Mouse (Mus musculus): ENCODE data around the gene Slc5a11. TPM values are rescaled to one million over a fixed set of nuclear protein-coding genes. Genes with fewer than 3 reads are reported as not detected.
A peak's percentile ranks its signal among the peaks of the same experiment; 100 is the strongest.

Gene Slc5a11
- total and polyA plus RNA-seq, 2 experiments from 2014 or later, result 0.10 TPM; not detected in 1

GRCm38 (mm10) chr7:123199151-123199550 lies 15.4 kb upstream of the Slc5a11 start:
- Histone ChIP-seq H3K9me3 (replicated peaks; ENCODE audit: control insufficient read depth, low read length) (no peaks in the 10 kb centered on the region), H3K4me1 (ENCODE audit: control insufficient read depth, insufficient read depth) (no peaks in the 10 kb centered on the region), H3K4me3 (ENCODE audit: low read depth, low read length) (no peak overlapping the region), H3K9ac (replicated peaks; ENCODE audit: low read depth, low read length) (no peak overlapping the region), H3K36me3 (replicated peaks; ENCODE audit: control insufficient read depth, insufficient read depth, low read length) (peaks cover 8% of the 10 kb centered on the region), H3K27ac (ENCODE audit: low read depth) (no peak overlapping the region), H3K4me2 (ENCODE audit: low read depth, low read length) (no peak overlapping the region), H3K27me3 (ENCODE audit: control insufficient read depth, insufficient read depth, low read length) (no peaks in the 10 kb centered on the region)
- no peak for DNase-seq (ENCODE audit: low spot score)
- ATAC-seq (ENCODE audit: insufficient read depth, low read depth), result no peak
- TF ChIP-seq EP300 (IDR thresholded peaks at IDR 0.05; ENCODE audit: low read depth) (no peak), CTCF (IDR thresholded peaks at IDR 0.05; ENCODE audit: low read depth) (no peak)
- 70% methylated on average over 3 of the region's 3 CpGs for WGBS

GRCm38 (mm10) chr7:123199656-123200206 lies 14.8 kb upstream of the Slc5a11 start:
- no peak for DNase-seq (ENCODE audit: low spot score)
- Histone ChIP-seq H3K4me1 (ENCODE audit: control insufficient read depth, insufficient read depth) (no peaks in the 10 kb centered on the region), H3K9me3 (replicated peaks; ENCODE audit: control insufficient read depth, low read length) (no peaks in the 10 kb centered on the region), H3K4me3 (ENCODE audit: low read depth, low read length) (no peak overlapping the region), H3K9ac (replicated peaks; ENCODE audit: low read depth, low read length) (no peak overlapping the region), H3K27ac (ENCODE audit: low read depth) (no peak overlapping the region), H3K27me3 (ENCODE audit: control insufficient read depth, insufficient read depth, low read length) (no peaks in the 10 kb centered on the region), H3K4me2 (ENCODE audit: low read depth, low read length) (no peak overlapping the region), H3K36me3 (replicated peaks; ENCODE audit: control insufficient read depth, insufficient read depth, low read length) (peaks cover 3% of the 10 kb centered on the region; the same call in 1 of the 2 replicates)
- TF ChIP-seq CTCF (IDR thresholded peaks at IDR 0.05; ENCODE audit: low read depth) (no peak), EP300 (IDR thresholded peaks at IDR 0.05; ENCODE audit: low read depth) (no peak)
- no peak for ATAC-seq (ENCODE audit: insufficient read depth, low read depth)
- 88% methylated on average over 15 of the region's 15 CpGs for WGBS

GRCm38 (mm10) chr7:123200722-123201121 lies 13.9 kb upstream of the Slc5a11 start:
- WGBS, result 74% methylated on average over 9 of the region's 9 CpGs
- TF ChIP-seq CTCF (IDR thresholded peaks at IDR 0.05; ENCODE audit: low read depth), result no peak
- no peak for TF ChIP-seq EP300 (IDR thresholded peaks at IDR 0.05; ENCODE audit: low read depth)

DNA sequence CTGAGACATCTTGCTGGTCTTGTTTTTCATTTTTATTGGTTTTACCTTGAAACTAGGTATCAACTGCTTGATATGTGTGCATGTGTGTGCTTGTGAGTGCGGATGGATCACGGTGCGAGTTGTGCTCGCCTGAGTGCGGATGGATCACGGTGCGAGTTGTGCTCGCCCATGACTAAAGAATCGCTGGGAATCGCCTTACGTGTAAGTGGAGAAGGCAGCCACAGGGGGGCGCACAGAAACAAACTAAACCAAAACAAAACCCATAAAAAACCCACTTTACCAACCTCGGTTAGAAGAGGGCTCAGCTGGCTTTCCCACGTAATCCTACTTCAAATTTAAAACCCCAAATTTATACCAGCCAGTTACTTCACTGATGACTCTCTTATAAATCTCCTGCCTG lies 9.3 kb upstream of the Slc5a11 start:
- ATAC-seq (ENCODE audit: insufficient read depth, low read depth), result no peak
- Histone ChIP-seq H3K4me3 (ENCODE audit: low read depth, low read length) (no peak overlapping the region), H3K9me3 (replicated peaks; ENCODE audit: control insufficient read depth, low read length) (no peaks in the 10 kb centered on the region), H3K36me3 (replicated peaks; ENCODE audit: control insufficient read depth, insufficient read depth, low read length) (no peaks in the 10 kb centered on the region), H3K4me2 (ENCODE audit: low read depth, low read length) (no peak overlapping the region), H3K27ac (ENCODE audit: low read depth) (no peak overlapping the region), H3K27me3 (ENCODE audit: control insufficient read depth, insufficient read depth, low read length) (no peaks in the 10 kb centered on the region), H3K4me1 (ENCODE audit: control insufficient read depth, insufficient read depth) (no peaks in the 10 kb centered on the region), H3K9ac (replicated peaks; ENCODE audit: low read depth, low read length) (no peak overlapping the region)
- WGBS, result 26% methylated on average over 14 of the region's 14 CpGs
- TF ChIP-seq CTCF (IDR thresholded peaks at IDR 0.05; ENCODE audit: low read depth) (peak; percentile 57), EP300 (IDR thresholded peaks at IDR 0.05; ENCODE audit: low read depth) (no peak)
- DNase-seq (ENCODE audit: low spot score), result peak; percentile 31

More at GRCm38 (mm10) chr7:123200722-123201121, 13.9 kb upstream of the Slc5a11 start:
- H3K9ac ChIP-seq (replicated peaks; ENCODE audit: low read depth, low read length), result no peak overlapping the region
- ATAC-seq (ENCODE audit: insufficient read depth, low read depth) (no peak), DNase-seq (ENCODE audit: low spot score) (no peak)
- H3K4me3 ChIP-seq (ENCODE audit: low read depth, low read length), result no peak overlapping the region
- no peak overlapping the region for H3K4me2 ChIP-seq (ENCODE audit: low read depth, low read length)
- no peaks in the 10 kb centered on the region for H3K27me3 ChIP-seq (ENCODE audit: control insufficient read depth, insufficient read depth, low read length)
- H3K36me3 ChIP-seq (replicated peaks; ENCODE audit: control insufficient read depth, insufficient read depth, low read length), result no peaks in the 10 kb centered on the region
- no peaks in the 10 kb centered on the region for H3K9me3 ChIP-seq (replicated peaks; ENCODE audit: control insufficient read depth, low read length)
- H3K27ac ChIP-seq (ENCODE audit: low read depth), result no peak overlapping the region
- H3K4me1 ChIP-seq (ENCODE audit: control insufficient read depth, insufficient read depth), result no peaks in the 10 kb centered on the region

GRCm38 (mm10) chr7:123207561-123207960 lies 7.0 kb upstream of the Slc5a11 start:
- Histone ChIP-seq H3K9me3 (replicated peaks; ENCODE audit: control insufficient read depth, low read length) (no peaks in the 10 kb centered on the region), H3K4me1 (ENCODE audit: control insufficient read depth, insufficient read depth) (no peaks in the 10 kb centered on the region), H3K4me3 (ENCODE audit: low read depth, low read length) (no peak overlapping the region), H3K36me3 (replicated peaks; ENCODE audit: control insufficient read depth, insufficient read depth, low read length) (no peaks in the 10 kb centered on the region), H3K27ac (ENCODE audit: low read depth) (no peak overlapping the region), H3K4me2 (ENCODE audit: low read depth, low read length) (no peak overlapping the region), H3K27me3 (ENCODE audit: control insufficient read depth, insufficient read depth, low read length) (no peaks in the 10 kb centered on the region), H3K9ac (replicated peaks; ENCODE audit: low read depth, low read length) (no peak overlapping the region)
- ATAC-seq (ENCODE audit: insufficient read depth, low read depth) (no peak), DNase-seq (ENCODE audit: low spot score) (no peak)
- no peak for TF ChIP-seq EP300 (IDR thresholded peaks at IDR 0.05; ENCODE audit: low read depth)
- TF ChIP-seq CTCF (IDR thresholded peaks at IDR 0.05; ENCODE audit: low read depth), result no peak
- WGBS, result 58% methylated on average over 6 of the region's 6 CpGs

- Histone ChIP-seq H3K4me1 (ENCODE audit: control insufficient read depth, insufficient read depth) (no peaks in the 10 kb centered on the region), H3K4me3 (ENCODE audit: low read depth, low read length) (no peak overlapping the region), H3K27me3 (ENCODE audit: control insufficient read depth, insufficient read depth, low read length) (no peaks in the 10 kb centered on the region), H3K9ac (replicated peaks; ENCODE audit: low read depth, low read length) (no peak overlapping the region), H3K9me3 (replicated peaks; ENCODE audit: control insufficient read depth, low read length) (no peaks in the 10 kb centered on the region), H3K36me3 (replicated peaks; ENCODE audit: control insufficient read depth, insufficient read depth, low read length) (no peaks in the 10 kb centered on the region), H3K27ac (ENCODE audit: low read depth) (no peak overlapping the region), H3K4me2 (ENCODE audit: low read depth, low read length) (no peak overlapping the region)
- no peak; the same call in 1 of the 2 replicates for ATAC-seq (ENCODE audit: insufficient read depth, low read depth)
- no peak for DNase-seq (ENCODE audit: low spot score)
- TF ChIP-seq EP300 (IDR thresholded peaks at IDR 0.05; ENCODE audit: low read depth) (no peak), CTCF (IDR thresholded peaks at IDR 0.05; ENCODE audit: low read depth) (no peak)
- WGBS, result 21% methylated on average over 9 of the region's 9 CpGs
Measured at GRCm38 (mm10) chr7:123209864-123210263, 4.7 kb upstream of the Slc5a11 start.

All from heart, postnatal 0 days (tissue).